Mouse (Mus musculus) CH12.LX (cell line): ENCODE results near the gene Cpa1. TPM values are rescaled to one million over a fixed set of nuclear protein-coding genes. Genes with fewer than 3 reads are reported as not detected.

Experiments used
- DNase-seq: peaks from one replicate; pipeline ENCODE4 v3.0.0-alpha.2; 2013; ENCODE audit errors: extremely low read depth
- H3K27ac ChIP-seq: 2 replicates; pipeline ENCODE4 v1.5.1; 2012; ENCODE audit warnings: low read depth, mild to moderate bottlenecking, control low read depth, moderate library complexity; ENCODE audit not compliant: insufficient read depth
- H3K27me3 ChIP-seq: replicated peaks from 2 replicates; pipeline ENCODE3; 2012; ENCODE audit warnings: inconsistent platforms
- H3K36me3 ChIP-seq, 2 experiments: replicated peaks in 1 of 2; 2 replicates each; pipeline versions ENCODE3 to v1.6.1; 2012; ENCODE audit warnings: inconsistent platforms in 1 of 2, low read length in 1 of 2, mild to moderate bottlenecking in 1 of 2, mixed read lengths in 1 of 2, moderate library complexity in 1 of 2; ENCODE audit not compliant: control insufficient read depth in 1 of 2, insufficient read depth in 1 of 2
- H3K4me1 ChIP-seq, 2 experiments: 2 replicates each; pipeline ENCODE4 v1.6.1; 2012; ENCODE audit warnings: inconsistent platforms in 1 of 2, moderate library complexity in 1 of 2; ENCODE audit not compliant: insufficient read depth in 2 of 2, control insufficient read depth in 1 of 2
- H3K4me2 ChIP-seq: 2 replicates; pipeline ENCODE4 v1.6.1; 2012; ENCODE audit warnings: low read depth, mild to moderate bottlenecking, control low read depth; ENCODE audit not compliant: poor library complexity, insufficient read depth, severe bottlenecking
- H3K4me3 ChIP-seq, 3 experiments: fragments of 150-350 bp in 1 of 3; sonication (generic) in 1 of 3; replicated peaks in 1 of 3; 2 replicates each; pipeline versions ENCODE3 to v1.5.1; 2011 to 2012; ENCODE audit warnings: low read depth in 2 of 3, low read length in 2 of 3, mild to moderate bottlenecking in 2 of 3, moderate library complexity in 2 of 3, control low read depth in 1 of 3, improper control_type of control experiment in 1 of 3, inconsistent platforms in 1 of 3, mixed read lengths in 1 of 3; ENCODE audit not compliant: poor library complexity in 1 of 3
- H3K79me2 ChIP-seq: replicated peaks from 2 replicates; pipeline ENCODE4 v1.6.1; 2012; ENCODE audit warnings: mild to moderate bottlenecking, moderate library complexity; ENCODE audit not compliant: control insufficient read depth, poor library complexity, insufficient read depth, severe bottlenecking; ENCODE audit errors: extremely low read depth
- H3K9ac ChIP-seq: 2 replicates; pipeline ENCODE4 v1.6.1; 2012; ENCODE audit warnings: low read depth, mild to moderate bottlenecking, control low read depth, moderate library complexity; ENCODE audit not compliant: insufficient read depth
- H3K9me3 ChIP-seq: replicated peaks from 2 replicates; pipeline ENCODE3; 2012; ENCODE audit warnings: low read length, inconsistent platforms, mixed read lengths
- CHD1 ChIP-seq: IDR thresholded peaks from 2 replicates; pipeline ENCODE4 v1.6.1; 2012; ENCODE audit warnings: low read depth, low read length, improper control_type of control experiment, inconsistent platforms
- CHD2 ChIP-seq: IDR thresholded peaks from 2 replicates; pipeline ENCODE4 v1.6.1; 2011; ENCODE audit warnings: low read length, improper control_type of control experiment
- CTCF ChIP-seq, 2 experiments: IDR thresholded peaks in 1 of 2; conservative IDR thresholded peaks in 1 of 2; 2 replicates each; pipeline ENCODE4 v1.5.1; 2011 to 2012; ENCODE audit warnings: low read depth in 2 of 2, low read length in 2 of 2, improper control_type of control experiment in 1 of 2, inconsistent platforms in 1 of 2, mild to moderate bottlenecking in 1 of 2, moderate library complexity in 1 of 2
- E2F4 ChIP-seq: IDR thresholded peaks from 2 replicates; pipeline ENCODE4 v1.6.1; 2011; ENCODE audit warnings: low read depth, low read length, improper control_type of control experiment; ENCODE audit not compliant: insufficient replicate concordance
- ELF1 ChIP-seq: IDR thresholded peaks from 2 replicates; pipeline ENCODE4 v1.6.1; 2014; ENCODE audit warnings: low read depth, mild to moderate bottlenecking, inconsistent platforms, low read length, improper control_type of control experiment
- GABPA ChIP-seq: IDR thresholded peaks from 2 replicates; pipeline ENCODE4 v1.6.1; 2012; ENCODE audit warnings: low read depth, low read length, improper control_type of control experiment, inconsistent platforms; ENCODE audit not compliant: insufficient replicate concordance
- JUND ChIP-seq: conservative IDR thresholded peaks from 2 replicates; pipeline ENCODE4 v1.6.1; 2011; ENCODE audit warnings: low read depth, low read length, improper control_type of control experiment
- MAX ChIP-seq: IDR thresholded peaks from 2 replicates; pipeline ENCODE4 v1.6.1; 2011; ENCODE audit warnings: low read length, improper control_type of control experiment
- MAZ ChIP-seq: IDR thresholded peaks from 2 replicates; pipeline ENCODE4 v1.6.1; 2012; ENCODE audit warnings: low read depth, mild to moderate bottlenecking, inconsistent platforms, low read length, improper control_type of control experiment, moderate library complexity
- MEF2A ChIP-seq: IDR thresholded peaks from 2 replicates; pipeline ENCODE4 v1.6.1; 2014; ENCODE audit warnings: low read depth, mild to moderate bottlenecking, inconsistent platforms, low read length, improper control_type of control experiment, borderline replicate concordance
- MXI1 ChIP-seq: IDR thresholded peaks from 2 replicates; pipeline ENCODE4 v1.6.1; 2011; ENCODE audit warnings: mild to moderate bottlenecking, low read depth, low read length, improper control_type of control experiment
- MYC ChIP-seq: IDR thresholded peaks from 2 replicates; pipeline ENCODE4 v1.6.1; 2011; ENCODE audit warnings: low read depth, mild to moderate bottlenecking, improper control_type of control experiment, low read length
- PAX5 ChIP-seq: IDR thresholded peaks from 2 replicates; pipeline ENCODE4 v1.6.1; 2012; ENCODE audit warnings: low read length, inconsistent platforms, mixed read lengths
- RAD21 ChIP-seq: IDR thresholded peaks from 2 replicates; pipeline ENCODE4 v1.6.1; 2011; ENCODE audit warnings: low read depth, mild to moderate bottlenecking, low read length, improper control_type of control experiment, moderate library complexity
- RCOR1 ChIP-seq: conservative IDR thresholded peaks from 2 replicates; pipeline ENCODE4 v1.6.1; 2012; ENCODE audit warnings: low read depth, mild to moderate bottlenecking, inconsistent platforms, low read length, improper control_type of control experiment
- SIN3A ChIP-seq: IDR thresholded peaks from 2 replicates; pipeline ENCODE4 v1.6.1; 2012; ENCODE audit warnings: low read length, improper control_type of control experiment, inconsistent platforms
- UBTF ChIP-seq: IDR thresholded peaks from 2 replicates; pipeline ENCODE4 v1.6.1; 2012; ENCODE audit warnings: low read depth, mild to moderate bottlenecking, inconsistent platforms, low read length, improper control_type of control experiment, moderate library complexity
- ZC3H11A ChIP-seq: IDR thresholded peaks from 2 replicates; pipeline ENCODE4 v1.6.1; 2012; ENCODE audit warnings: low read depth, mild to moderate bottlenecking, inconsistent platforms, low read length, improper control_type of control experiment
- ZKSCAN1 ChIP-seq: IDR thresholded peaks from 2 replicates; pipeline ENCODE4 v1.6.1; 2012; ENCODE audit warnings: low read depth, inconsistent platforms, low read length, improper control_type of control experiment, borderline replicate concordance
- ZMIZ1 ChIP-seq: IDR thresholded peaks from 2 replicates; pipeline ENCODE4 v1.6.1; 2012; ENCODE audit warnings: low read depth, mild to moderate bottlenecking, inconsistent platforms, low read length, improper control_type of control experiment
- ZNF384 ChIP-seq: IDR thresholded peaks from 2 replicates; pipeline ENCODE4 v1.6.1; 2012; ENCODE audit warnings: low read depth, low read length, improper control_type of control experiment, inconsistent platforms
- dilution Hi-C: fragments of 300-500 bp; cut with MboI; formaldehyde crosslinking; loops from 2 replicates; pipeline ENCODE4 v1.14.3; 2020; ENCODE audit warnings: low sequenced_read_pairs; ENCODE audit not compliant: extremely low pct_unique_long_range_greater_than_20kb, extremely low pct_ligation_motif_present
- in situ Hi-C: fragments of 300-500 bp; cut with MboI; formaldehyde crosslinking; loops from 3 replicates; pipeline ENCODE4 v1.14.3; 2019; ENCODE audit warnings: low sequenced_read_pairs, low pct_ligation_motif_present, low pct_unique_long_range_greater_than_20kb, mixed read lengths
- polyA plus RNA-seq: library from polyadenylated mRNA; unstranded; fragments of >175 nt; gene quantifications from 2 replicates; pipeline ENCODE4 v1.2.1, GENCODE M21; 2012; ENCODE audit warnings: low read depth; ENCODE audit not compliant: insufficient read length
- total RNA-seq, 2 experiments: library from RNA; depleted of rRNA; stranded (reverse); fragments of 300-350 nt in 1 of 2; fragments of >200 nt in 1 of 2; gene quantifications; 2 replicates each; pipeline ENCODE4 v1.2.3; 2012 to 2014

Gene Cpa1
- total and polyA plus RNA-seq, 3 experiments = not detected

- H3K4me2 ChIP-seq = no peak overlapping the region
- no peaks in the 10 kb centered on the region for H3K36me3 ChIP-seq
- no peak for DNase-seq
- TF ChIP-seq GABPA (no peak), CTCF (conservative IDR thresholded peaks at IDR 0.05 in 1 of 2, IDR thresholded peaks at IDR 0.05 in 1 of 2; ENCODE audit: low read depth in 2 of 2, low read length in 2 of 2) (no peak), RAD21 (no peak), SIN3A (no peak), ZKSCAN1 (no peak), ZC3H11A (no peak), PAX5 (no peak)
- no peaks in the 10 kb centered on the region for H3K79me2 ChIP-seq
- H3K27ac ChIP-seq = no peak overlapping the region
- H3K27me3 ChIP-seq = no peaks in the 10 kb centered on the region
- H3K9ac ChIP-seq = no peak overlapping the region
- in situ Hi-C loops = no loop called here
- no peaks in the 10 kb centered on the region for H3K4me1 ChIP-seq
- dilution Hi-C loops = no loop called here
- H3K4me3 ChIP-seq = no peak overlapping the region
- H3K9me3 ChIP-seq = no peaks in the 10 kb centered on the region
Observed at GRCm38 (mm10) chr6:30635361-30635862, 3.6 kb upstream of the Cpa1 start.

- H3K36me3 ChIP-seq = no peaks in the 10 kb centered on the region
- no peak for TF ChIP-seq ZMIZ1
- no peak for TF ChIP-seq ZC3H11A
- TF ChIP-seq MAX = no peak
- TF ChIP-seq RCOR1 = no peak
- no peak for TF ChIP-seq MAZ
- no peak for TF ChIP-seq ZNF384
- no peak for TF ChIP-seq CHD2
- no peak for TF ChIP-seq ZKSCAN1
- TF ChIP-seq JUND = no peak
- no peak for TF ChIP-seq MEF2A
- TF ChIP-seq E2F4 = no peak
- TF ChIP-seq ELF1 = no peak
- no peak for TF ChIP-seq UBTF
- no peak for TF ChIP-seq CHD1
- TF ChIP-seq MYC = no peak
- TF ChIP-seq MXI1 = no peak
- TF ChIP-seq, all 38 proteins: peak for 0
- dilution Hi-C loops = no loop called here
- H3K27ac ChIP-seq = no peak overlapping the region
- no peaks in the 10 kb centered on the region for H3K79me2 ChIP-seq
- no peaks in the 10 kb centered on the region for H3K9me3 ChIP-seq
- no peak overlapping the region for H3K4me2 ChIP-seq
- H3K27me3 ChIP-seq = no peaks in the 10 kb centered on the region
- in situ Hi-C loops = no loop called here
- no peak overlapping the region for H3K9ac ChIP-seq
- DNase-seq = no peak
- H3K4me1 ChIP-seq = no peaks in the 10 kb centered on the region
- H3K4me3 ChIP-seq = no peak overlapping the region
Observed at GRCm38 (mm10) chr6:30636186-30636842, 2.7 kb upstream of the Cpa1 start.
